Mouse (Mus musculus) heart, embryonic 14.5 days (tissue): ENCODE measurements around the gene Zfp599. TPM values are rescaled to one million over a fixed set of nuclear protein-coding genes. Genes with fewer than 3 reads are reported as not detected.

ENCODE experiments used
- ATAC-seq: fragments of 200-750 bp; cut with Nextera tagmentation; 2 replicates; pipeline ENCODE4 v1.8.0; 2017; ENCODE audit warnings: low read depth, moderate TSS enrichment; ENCODE audit not compliant: insufficient number of reproducible peaks, insufficient read depth, low FRiP score
- H3K27ac ChIP-seq, 2 experiments: fragments of 200-500 bp in 1 of 2; fragments of 300-500 bp in 1 of 2; sonication (generic) in 1 of 2; replicated peaks in 1 of 2; 2 replicates each; pipeline ENCODE4 v1.5.1; 2012 to 2014; ENCODE audit warnings: low read depth in 2 of 2, low read length in 2 of 2, control low read depth in 1 of 2, mild to moderate bottlenecking in 1 of 2, mixed read lengths in 1 of 2; ENCODE audit not compliant: control insufficient read depth in 1 of 2, insufficient read depth in 1 of 2
- H3K27me3 ChIP-seq: fragments of 300-500 bp; sonication (generic); 2 replicates; pipeline ENCODE4 v1.6.1; 2014; ENCODE audit warnings: mild to moderate bottlenecking, low read length, control low read depth; ENCODE audit not compliant: control insufficient read depth, insufficient read depth
- H3K36me3 ChIP-seq: fragments of 300-500 bp; sonication (generic); 2 replicates; pipeline ENCODE4 v1.6.1; 2014; ENCODE audit warnings: mild to moderate bottlenecking, control low read depth, low read length, mixed read lengths; ENCODE audit not compliant: control insufficient read depth, insufficient read depth
- H3K4me1 ChIP-seq, 2 experiments: fragments of 200-500 bp in 1 of 2; fragments of 300-500 bp in 1 of 2; sonication (generic) in 1 of 2; 2 replicates each; pipeline ENCODE4 v1.6.1; 2012 to 2014; ENCODE audit warnings: low read length in 2 of 2, control low read depth in 1 of 2, mixed read lengths in 1 of 2; ENCODE audit not compliant: control insufficient read depth in 2 of 2, insufficient read depth in 2 of 2
- H3K4me2 ChIP-seq: fragments of 300-500 bp; sonication (generic); 2 replicates; pipeline ENCODE4 v1.6.1; 2014; ENCODE audit warnings: mild to moderate bottlenecking, low read length
- H3K4me3 ChIP-seq, 2 experiments: fragments of 200-500 bp in 1 of 2; fragments of 300-500 bp in 1 of 2; sonication (generic) in 1 of 2; 2 replicates each; pipeline ENCODE4 v1.5.1; 2012 to 2014; ENCODE audit warnings: low read length in 2 of 2, mild to moderate bottlenecking in 2 of 2, control low read depth in 1 of 2, low read depth in 1 of 2, moderate library complexity in 1 of 2; ENCODE audit not compliant: control insufficient read depth in 1 of 2, insufficient read depth in 1 of 2
- H3K9ac ChIP-seq: fragments of 300-500 bp; sonication (generic); 2 replicates; pipeline ENCODE4 v1.6.1; 2014; ENCODE audit warnings: mild to moderate bottlenecking, low read length
- H3K9me3 ChIP-seq: fragments of 300-500 bp; sonication (generic); 2 replicates; pipeline ENCODE4 v1.6.1; 2016; ENCODE audit warnings: low read length, control low read depth; ENCODE audit not compliant: control insufficient read depth
- WGBS: fragments of 180-500 bp; shearing (Covaris S2); extraction: QIAGEN DNeasy Blood & Tissue Kit; methylation state at CpG from one replicate; pipeline ENCODE4 v1.1.7; 2014; 5-methylcytosine and 5-hydroxymethylcytosine counted together
- polyA plus RNA-seq: library from polyadenylated mRNA; unstranded; fragments of >200 nt; fragmentation: Nextera tagmentation; extraction: Ambion mirVana; gene quantifications from 2 replicates; pipeline ENCODE4 v1.2.1, GENCODE M21; 2014

Zfp599 gene
- polyA plus RNA-seq, 1 experiment from 2014 or later: 4.9 TPM

- H3K36me3 ChIP-seq: no peaks in the 10 kb centered on the region
- H3K27ac ChIP-seq: no peak overlapping the region
- H3K27me3 ChIP-seq: no peaks in the 10 kb centered on the region
- H3K9me3 ChIP-seq: no peaks in the 10 kb centered on the region
- WGBS: 29% methylated on average over 8 of the region's 8 CpGs
- H3K4me2 ChIP-seq: no peak overlapping the region
- H3K4me3 ChIP-seq: no peak overlapping the region
- H3K4me1 ChIP-seq: no peaks in the 10 kb centered on the region
- ATAC-seq: peak; percentile 50; the same call in 1 of the 2 replicates
- no peak overlapping the region for H3K9ac ChIP-seq
Measured at GRCm38 (mm10) chr9:22217858-22218493, 41.7 kb downstream of the Zfp599 start.

DNA sequence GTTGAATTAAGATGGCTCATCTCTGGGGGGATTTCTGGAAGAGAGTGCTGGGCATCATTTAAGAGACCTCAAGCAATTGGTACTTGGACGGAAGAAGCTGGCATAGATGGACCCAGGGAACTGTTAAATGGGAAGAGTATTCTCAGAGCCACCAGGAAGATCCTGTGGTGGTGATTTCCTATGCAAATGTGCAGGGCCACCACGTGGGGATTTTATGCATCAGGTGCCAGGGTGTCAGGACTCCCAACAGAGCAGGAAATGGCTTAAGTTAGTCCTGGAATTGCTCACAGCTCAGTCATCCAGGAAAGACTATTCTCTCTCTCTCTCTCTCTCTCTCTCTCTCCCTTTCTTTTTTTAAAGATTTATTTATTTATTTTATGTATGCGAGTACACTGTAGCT, 43.0 kb downstream of the Zfp599 start:
- no peak overlapping the region for H3K9ac ChIP-seq
- H3K4me1 ChIP-seq: no peaks in the 10 kb centered on the region
- no peaks in the 10 kb centered on the region for H3K27me3 ChIP-seq
- ATAC-seq: no peak
- H3K27ac ChIP-seq: no peak overlapping the region
- H3K9me3 ChIP-seq: no peaks in the 10 kb centered on the region
- H3K4me3 ChIP-seq: no peak overlapping the region
- no peak overlapping the region for H3K4me2 ChIP-seq
- H3K36me3 ChIP-seq: no peaks in the 10 kb centered on the region
- 52% methylated on average over 3 of the region's 3 CpGs for WGBS

- no peak overlapping the region for H3K27ac ChIP-seq
- H3K4me2 ChIP-seq: no peak overlapping the region
- no peak for ATAC-seq
- 78% methylated on average over 2 of the region's 2 CpGs for WGBS
- H3K9ac ChIP-seq: no peak overlapping the region
- no peaks in the 10 kb centered on the region for H3K9me3 ChIP-seq
- no peaks in the 10 kb centered on the region for H3K27me3 ChIP-seq
- H3K36me3 ChIP-seq: no peaks in the 10 kb centered on the region
- no peak overlapping the region for H3K4me3 ChIP-seq
- no peaks in the 10 kb centered on the region for H3K4me1 ChIP-seq
Measured at GRCm38 (mm10) chr9:22214549-22214948, 45.1 kb downstream of the Zfp599 start.

- ATAC-seq: no peak
- WGBS: 61% methylated on average over 2 of the region's 2 CpGs
Measured at GRCm38 (mm10) chr9:22213785-22214194, 45.9 kb downstream of the Zfp599 start.

More at GRCm38 (mm10) chr9:22213785-22214194, 45.9 kb downstream of the Zfp599 start:
- Histone ChIP-seq H3K36me3 (no peaks in the 10 kb centered on the region), H3K4me2 (no peak overlapping the region), H3K27ac (no peak overlapping the region), H3K27me3 (no peaks in the 10 kb centered on the region), H3K4me1 (no peaks in the 10 kb centered on the region), H3K4me3 (no peak overlapping the region), H3K9me3 (no peaks in the 10 kb centered on the region), H3K9ac (no peak overlapping the region)

Other genes with a start within 250 kb of the Zfp599 start
- 0.19 and 0.65 TPM in 2 replicates for gene Elavl3, start 207.9 kb downstream of the Zfp599 start, polyA plus RNA-seq
- not detected in 2 replicates for gene Gm49318, start 188.6 kb downstream of the Zfp599 start, polyA plus RNA-seq
- 6.7 and 7.6 TPM in 2 replicates for gene Zfp653, start 188.5 kb downstream of the Zfp599 start, polyA plus RNA-seq
- 50.5 and 58.1 TPM in 2 replicates for gene Ecsit, start 174.5 kb downstream of the Zfp599 start, polyA plus RNA-seq
- 227 and 239 TPM in 2 replicates for gene Cnn1, start 160.7 kb downstream of the Zfp599 start, polyA plus RNA-seq
- gene Elof1, start 142.7 kb downstream of the Zfp599 start, polyA plus RNA-seq: 117 and 129 TPM in 2 replicates
- gene Acp5, start 124.2 kb downstream of the Zfp599 start, polyA plus RNA-seq: 3.6 and 4.9 TPM in 2 replicates
- gene Pigyl, start 103.0 kb downstream of the Zfp599 start, polyA plus RNA-seq: 51.9 and 53.4 TPM in 2 replicates
- 0.28 and 0.58 TPM in 2 replicates for gene Zfp872, start 71.8 kb downstream of the Zfp599 start, polyA plus RNA-seq
- gene Zfp809, start 34.2 kb downstream of the Zfp599 start, polyA plus RNA-seq: 23.1 and 25.3 TPM in 2 replicates
- 16.4 and 16.7 TPM in 2 replicates for gene Zfp810, start 47.8 kb upstream of the Zfp599 start, polyA plus RNA-seq
- 57.6 and 62.0 TPM in 2 replicates for gene Anln, start 129.3 kb upstream of the Zfp599 start, polyA plus RNA-seq
- 1.9 and 2.2 TPM in 2 replicates for gene 9530077C05Rik, start 151.6 kb upstream of the Zfp599 start, polyA plus RNA-seq
- not detected in 2 replicates for gene Gm17545, start 194.4 kb upstream of the Zfp599 start, polyA plus RNA-seq
- 51.1 and 52.3 TPM in 2 replicates for gene Rp9, start 209.8 kb upstream of the Zfp599 start, polyA plus RNA-seq
- gene Bbs9, start 215.8 kb upstream of the Zfp599 start, polyA plus RNA-seq: 6.4 and 11.6 TPM in 2 replicates